Mouse (Mus musculus) T-helper 17 cell (primary cell): ENCODE measurements at regions not wholly inside any gene's neighbourhood (a gene's known extent, or its start where the extent isn't known, plus 50 kb on each side); places are given as distances from the start of the nearest gene placed in this dataset.

Experiments used
- in situ Hi-C, 2 experiments: fragments of 300-600 bp; cut with MboI, MseI; formaldehyde crosslinking; loops; 1 replicate in 1 of 2; 2 replicates in 1 of 2; pipeline ENCODE4 v1.15.1; 2025; ENCODE audit warnings: high pct_unique_total_duplicates in 2 of 2

DNA sequence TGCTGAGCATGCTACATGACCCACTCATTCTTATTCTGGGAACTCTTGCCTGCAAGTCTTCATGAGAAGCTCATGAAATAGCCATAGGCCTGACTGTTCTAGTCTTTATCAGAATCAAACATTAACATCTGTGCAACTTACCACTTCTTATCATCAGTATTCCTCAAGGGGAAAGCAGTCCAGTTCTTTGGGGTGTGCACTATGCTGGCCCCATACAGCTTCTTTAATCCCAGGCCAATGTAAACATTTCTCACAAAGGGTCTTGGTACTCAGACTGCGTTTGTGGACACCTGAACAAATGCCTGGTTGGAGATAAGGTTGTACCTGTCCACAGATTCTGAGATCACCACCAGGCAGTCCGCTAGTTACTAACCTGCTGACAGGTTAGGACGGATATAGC, 51.3 kb downstream of the 3110018I06Rik start:
- in situ Hi-C loops: loop anchor here in 1 of 2 experiments (5.0 kb wide), 1 partner anchor 32 kb away; no protein-coding TSS in a partner anchor

DNA sequence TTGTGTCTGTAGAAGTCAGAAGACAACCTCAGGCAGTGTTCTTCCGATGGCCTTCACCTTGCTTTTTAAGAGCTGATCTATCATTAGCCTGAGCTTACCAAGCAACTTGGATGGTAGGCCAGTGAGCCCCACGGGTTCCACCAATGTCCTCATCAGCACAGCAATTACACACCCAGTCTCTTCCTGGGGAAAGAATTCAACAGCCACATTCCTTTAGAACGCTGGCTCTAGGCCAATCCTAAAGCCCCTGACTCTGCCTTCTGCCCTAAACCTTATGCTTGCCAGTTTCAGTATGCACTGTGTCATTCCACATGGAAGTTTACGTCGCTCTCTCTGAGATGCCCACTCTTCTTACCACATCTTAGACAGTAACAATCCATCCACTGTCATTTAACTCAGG, 52.8 kb downstream of the 3110018I06Rik start:
- in situ Hi-C loops: loop anchor here in 1 of 2 experiments (5.0 kb wide), 1 partner anchor 34 kb away; no protein-coding TSS in a partner anchor

DNA sequence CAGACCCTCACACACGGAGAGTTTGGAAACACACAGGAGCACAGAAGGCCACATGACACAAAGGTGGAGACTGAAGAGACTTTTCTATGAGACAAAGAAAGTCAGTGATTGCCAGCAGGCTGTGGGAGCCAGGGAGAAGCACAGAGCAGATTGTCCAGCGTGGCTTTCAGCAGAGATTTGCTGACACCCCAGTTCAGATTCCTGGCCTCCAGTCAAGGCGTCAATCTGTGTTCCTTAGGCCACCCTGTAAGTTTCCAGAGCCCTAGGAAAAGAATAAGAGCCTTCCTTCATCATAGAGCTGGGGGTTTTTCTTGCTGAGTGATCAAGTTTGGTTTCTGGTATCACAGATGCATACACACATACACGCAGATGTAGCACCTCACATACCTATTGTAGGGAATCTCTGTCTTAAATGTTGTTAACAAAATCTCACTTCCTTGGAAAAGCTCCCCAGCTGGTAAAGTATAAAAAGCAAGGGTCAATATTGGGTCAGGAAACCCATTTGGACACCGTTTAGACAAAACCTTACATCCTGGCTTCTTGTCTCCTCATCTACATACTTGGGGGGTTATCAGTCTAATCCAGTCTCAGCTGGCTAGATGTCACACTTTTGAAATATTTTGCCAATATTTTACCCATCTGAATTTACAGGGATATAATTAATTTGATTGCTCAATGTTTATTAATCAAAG, 58.9 kb downstream of the 3110018I06Rik start:
- in situ Hi-C loops: no loop called here

DNA sequence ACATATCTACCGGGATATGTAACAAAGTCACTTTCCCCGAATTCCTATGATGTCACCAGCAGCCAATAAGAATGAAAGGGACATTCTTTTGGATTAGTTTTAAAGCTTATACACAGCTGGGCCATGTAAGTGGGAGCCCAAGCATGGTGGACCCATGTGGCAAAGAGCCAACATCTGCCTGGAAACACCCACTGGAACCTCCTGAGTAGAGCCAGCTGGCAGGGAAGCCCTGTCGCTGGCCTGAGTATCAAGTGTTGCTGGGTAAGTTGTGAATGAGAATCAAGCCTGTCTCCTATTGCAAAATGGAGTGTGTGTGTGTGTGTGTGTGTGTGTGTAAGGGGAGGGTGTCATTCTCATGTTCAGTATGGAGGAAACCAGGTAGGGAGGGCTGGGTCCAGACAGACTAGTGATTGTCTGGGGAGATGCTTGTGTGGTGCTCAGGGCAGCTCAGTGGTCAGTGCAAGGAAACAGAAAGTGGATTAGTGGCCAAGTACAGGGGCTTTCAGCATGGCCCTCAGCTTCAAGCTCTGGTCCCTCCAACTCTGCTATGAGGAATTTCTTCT, 59.5 kb downstream of the 3110018I06Rik start:
- in situ Hi-C loops: no loop called here

DNA sequence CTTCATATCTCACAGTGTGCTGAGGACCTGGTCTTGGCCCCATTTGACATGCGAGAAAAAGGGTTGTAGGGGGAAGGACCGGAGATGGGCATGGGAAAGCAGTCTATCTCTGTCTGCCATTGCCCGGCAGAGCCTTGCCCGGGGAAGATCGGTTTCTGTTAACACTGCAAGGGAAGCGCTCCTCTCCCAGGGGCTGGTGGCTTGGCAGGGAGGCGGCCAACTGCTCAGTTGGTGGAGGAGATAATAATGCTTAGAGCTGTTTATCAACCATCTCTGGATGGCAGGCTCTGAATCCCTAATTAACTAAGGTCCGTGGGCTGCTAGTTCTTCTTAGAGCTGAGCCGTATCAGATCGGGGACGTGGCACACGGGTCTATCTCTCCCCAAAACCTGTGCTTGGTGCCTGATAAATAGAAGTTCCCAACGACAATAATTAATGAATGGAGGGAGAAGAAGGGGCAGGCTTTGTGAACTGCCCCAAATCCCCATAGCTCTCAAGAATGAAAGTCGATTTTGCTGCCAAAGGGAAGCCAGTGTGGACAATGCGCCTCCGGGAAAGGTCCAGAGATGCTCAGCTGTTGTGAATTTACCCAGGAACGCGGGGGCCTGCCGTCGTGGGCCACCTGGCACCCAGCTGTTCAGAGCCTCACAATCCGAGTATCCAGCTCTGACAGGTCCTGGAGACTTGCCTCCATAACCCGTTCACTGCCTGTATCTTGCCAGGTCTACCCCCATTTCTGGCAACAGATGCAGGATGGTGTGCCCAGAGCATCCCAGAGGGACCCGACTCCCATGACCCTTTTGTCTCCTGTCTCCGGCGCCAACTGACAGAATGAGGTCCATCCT, 61.2 kb downstream of the 3110018I06Rik start:
- in situ Hi-C loops: no loop called here

DNA sequence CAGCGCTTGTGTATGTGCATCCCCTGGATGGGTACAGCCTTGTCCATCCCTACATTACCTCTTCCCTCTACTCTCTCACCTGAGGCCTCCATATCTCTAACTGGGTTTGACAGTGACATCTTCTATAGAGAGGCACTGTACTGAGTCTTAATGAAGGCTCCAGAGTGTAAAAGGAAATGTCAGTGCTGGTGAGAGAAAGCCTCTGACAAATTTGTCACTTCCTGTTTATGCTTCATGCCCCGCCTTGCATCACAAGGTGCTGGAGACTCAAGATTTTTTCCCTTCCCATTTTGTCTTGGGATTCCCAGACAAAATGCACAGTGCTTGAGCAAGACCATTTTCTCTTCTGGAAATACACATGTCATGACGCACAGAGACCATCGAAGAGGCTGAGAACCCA, 70.8 kb downstream of the 3110018I06Rik start:
- in situ Hi-C loops: no loop called here

DNA sequence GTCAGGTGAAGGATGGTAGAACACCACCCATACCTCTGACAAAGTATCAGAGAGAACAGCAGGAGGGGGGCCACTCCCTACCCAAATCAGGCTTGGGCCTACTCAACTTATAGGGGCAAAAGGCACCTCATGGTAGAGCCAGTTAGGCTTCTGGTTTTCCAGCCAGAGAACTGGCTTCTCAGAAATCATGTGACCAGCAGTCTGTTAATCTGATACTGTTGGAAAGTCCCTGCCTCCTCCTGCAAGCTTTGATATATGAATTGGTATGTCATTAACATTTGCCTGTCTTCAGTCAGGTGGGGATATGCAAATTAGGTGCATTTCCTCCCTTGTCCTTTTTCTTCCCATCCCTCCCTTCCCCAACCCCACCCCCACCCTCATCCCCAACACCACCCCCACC, 71.7 kb downstream of the 3110018I06Rik start:
- in situ Hi-C loops: no loop called here

DNA sequence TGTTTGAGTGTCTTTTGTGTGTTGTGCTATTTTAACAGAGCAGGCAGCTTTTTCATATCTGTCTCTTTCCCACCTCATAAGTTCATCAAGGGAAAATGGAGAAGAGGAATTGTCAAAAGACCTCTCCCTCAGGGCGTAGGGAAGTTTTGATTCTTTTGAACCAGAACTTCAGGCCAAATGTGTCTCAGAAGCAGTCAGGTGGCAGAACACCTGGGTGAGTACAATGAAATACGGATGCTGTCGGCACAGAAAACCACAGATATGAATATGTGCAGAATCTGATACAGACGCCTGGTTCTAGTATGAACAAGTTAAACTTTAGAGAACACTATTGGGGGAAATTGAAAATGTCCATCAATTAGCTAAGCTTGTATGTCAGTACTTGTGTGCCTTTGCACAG, 84.2 kb downstream of the 3110018I06Rik start:
- in situ Hi-C loops: no loop called here

DNA sequence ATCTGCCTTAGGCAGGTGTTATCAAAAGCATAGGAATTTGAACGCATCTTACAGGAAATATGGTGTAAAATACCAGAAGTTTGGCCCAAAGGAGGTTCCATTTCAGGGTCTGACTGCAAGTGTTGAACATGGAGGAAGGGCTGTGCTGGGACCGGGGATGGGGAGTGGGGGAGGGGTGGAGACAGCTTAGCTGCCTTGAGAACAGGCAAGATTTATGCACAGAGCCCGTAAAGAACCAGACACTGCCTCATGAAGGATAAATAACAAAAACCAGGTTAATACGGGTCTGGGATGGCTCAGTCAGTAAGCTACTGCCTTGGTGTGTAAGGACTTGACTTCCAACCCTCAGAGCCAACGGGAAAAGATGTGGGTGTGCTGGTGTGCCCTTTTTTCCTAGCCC, 91.1 kb downstream of the 3110018I06Rik start:
- in situ Hi-C loops: no loop called here

DNA sequence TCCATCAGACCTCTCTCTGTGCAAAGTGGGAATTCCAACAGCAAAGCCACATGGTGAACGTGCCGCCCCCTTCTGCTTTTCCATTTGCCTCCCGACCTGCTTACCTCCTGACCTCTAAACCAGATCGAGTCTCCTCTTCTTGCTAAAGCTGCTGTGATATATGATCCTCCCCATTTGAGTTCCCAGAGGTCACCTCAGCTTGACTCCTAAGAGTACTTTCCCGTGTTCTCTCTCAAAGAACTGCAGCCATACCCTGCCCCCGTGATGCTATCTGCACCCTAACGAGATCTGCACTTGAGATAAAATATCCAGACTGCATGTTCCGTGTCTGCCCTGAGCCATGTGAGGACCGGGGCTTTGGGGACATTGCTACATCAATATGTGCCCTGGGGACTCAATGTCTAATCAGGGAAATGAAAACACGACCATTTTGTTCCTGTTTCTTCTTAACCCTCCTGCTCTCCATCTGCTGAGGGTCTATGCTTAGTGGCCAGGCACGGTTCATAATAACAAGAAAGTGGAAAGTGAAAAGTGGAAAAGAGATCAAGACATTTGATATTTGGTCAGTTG, 94.8 kb downstream of the 3110018I06Rik start:
- in situ Hi-C loops: no loop called here

DNA sequence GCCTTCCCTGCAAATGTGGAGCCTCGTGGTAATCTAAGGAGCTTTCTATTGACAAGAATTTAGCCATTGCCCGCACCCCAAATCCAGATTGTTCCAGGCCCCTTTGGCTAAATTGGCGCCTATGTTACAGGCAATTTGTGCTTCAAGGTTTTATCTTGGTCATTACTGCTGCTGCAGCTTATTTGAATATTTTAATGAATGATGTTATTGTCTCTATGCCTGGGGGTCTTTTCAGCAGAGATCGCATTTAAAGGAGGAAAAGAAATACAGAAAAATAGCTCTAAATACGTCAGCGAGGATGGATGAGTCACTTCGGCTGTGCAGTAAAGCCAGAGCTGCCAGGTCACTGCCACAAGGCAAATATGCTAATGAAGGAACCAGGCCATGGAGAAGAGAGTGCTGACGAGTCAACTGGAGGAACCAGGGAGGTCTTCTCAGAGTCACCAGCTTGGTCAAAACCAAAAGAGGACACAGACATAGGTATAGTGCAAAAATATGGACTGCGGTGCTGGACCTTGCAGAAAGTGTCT, 97.3 kb downstream of the 3110018I06Rik start:
- in situ Hi-C loops: loop anchor here in 1 of 2 experiments (5.0 kb wide), 1 partner anchor 87 kb away; no protein-coding TSS in a partner anchor

DNA sequence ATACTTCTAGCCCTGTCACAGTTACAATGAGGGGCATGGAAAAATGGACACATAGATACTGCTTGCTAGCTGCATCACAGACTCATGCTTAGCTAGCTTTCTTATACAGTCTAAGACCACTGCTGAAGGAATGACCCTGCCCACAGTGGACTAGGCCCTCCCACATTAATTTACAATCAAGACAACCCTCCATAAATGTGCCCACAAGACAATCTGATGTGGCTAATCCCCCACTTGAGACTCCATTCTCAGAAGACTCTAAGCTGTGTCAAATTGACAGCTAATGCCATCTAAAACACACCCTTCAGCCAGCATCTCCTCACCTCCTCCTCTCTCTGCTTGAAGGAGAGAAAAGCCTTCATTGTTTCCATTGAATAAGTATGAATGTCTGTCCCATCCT, 107.8 kb downstream of the 3110018I06Rik start:
- in situ Hi-C loops: loop anchor here in 1 of 2 experiments (10.0 kb wide), 1 partner anchor 1859 kb away; the partner anchor contains the start of gene Dlk1

DNA sequence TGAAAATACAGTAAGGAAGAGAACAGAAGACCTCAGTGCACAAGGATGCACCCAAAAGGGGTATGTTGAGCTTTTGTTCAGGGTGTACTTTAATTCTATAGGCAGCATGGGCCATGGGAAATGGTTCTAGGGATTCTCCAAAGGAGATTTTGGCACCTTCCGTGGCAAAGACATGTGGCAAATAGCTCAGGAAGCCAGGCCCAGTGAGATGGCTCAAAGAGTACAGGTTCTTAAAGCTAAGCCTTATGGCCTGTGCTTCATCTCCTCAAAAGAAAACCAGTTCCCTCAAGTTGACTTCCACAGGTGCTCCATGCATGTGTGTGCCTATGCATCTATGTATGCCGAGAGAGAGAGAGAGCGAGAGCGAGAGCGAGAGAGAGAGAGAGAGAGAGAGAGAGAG, 112.1 kb downstream of the 3110018I06Rik start:
- in situ Hi-C loops: loop anchor here in 1 of 2 experiments (10.0 kb wide), 1 partner anchor 524 kb away; no protein-coding TSS in a partner anchor

DNA sequence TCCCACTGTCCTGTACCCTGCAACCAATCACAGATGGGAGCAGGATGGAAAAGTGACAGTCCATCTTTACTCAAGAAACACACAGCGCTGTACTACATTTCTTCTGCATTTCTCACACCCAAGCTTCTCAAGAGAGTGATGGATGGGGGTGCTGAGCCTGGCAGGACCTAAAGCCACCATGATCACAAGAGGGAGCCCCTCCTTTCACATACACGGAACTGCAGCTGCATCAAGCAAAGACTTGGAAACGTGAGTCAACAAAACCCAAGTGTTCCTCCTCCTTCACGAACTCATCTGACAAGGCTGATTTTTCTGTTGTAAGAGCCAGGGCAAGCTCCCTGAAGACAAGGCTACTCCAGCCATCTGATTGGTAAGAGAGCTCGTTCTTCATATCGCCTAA, 120.5 kb downstream of the 3110018I06Rik start:
- in situ Hi-C loops: loop anchor here in 1 of 2 experiments (10.0 kb wide), 1 partner anchor 516 kb away; no protein-coding TSS in a partner anchor

DNA sequence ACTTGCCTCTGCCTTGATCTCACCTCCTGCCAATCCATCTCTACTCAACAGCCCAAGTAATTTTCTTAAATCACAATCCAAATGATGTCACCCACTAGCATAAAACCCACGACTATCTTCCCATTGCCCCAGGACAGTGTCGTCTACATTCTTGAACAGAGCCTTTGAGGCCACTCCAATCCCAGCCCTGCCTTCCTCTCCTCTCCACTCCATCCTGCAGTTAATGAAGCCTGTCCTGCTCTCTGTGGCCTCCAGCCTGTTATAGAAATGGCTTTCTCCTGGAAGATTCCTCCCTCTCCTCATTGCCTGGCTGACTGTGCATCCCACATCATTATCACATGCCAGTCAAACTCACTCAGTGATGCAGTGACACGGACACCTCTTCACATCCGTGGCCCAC, 121.6 kb downstream of the 3110018I06Rik start:
- in situ Hi-C loops: loop anchor here in 1 of 2 experiments (5.0 to 10.0 kb wide), 2 partner anchors 98 to 515 kb away; no protein-coding TSS in a partner anchor

DNA sequence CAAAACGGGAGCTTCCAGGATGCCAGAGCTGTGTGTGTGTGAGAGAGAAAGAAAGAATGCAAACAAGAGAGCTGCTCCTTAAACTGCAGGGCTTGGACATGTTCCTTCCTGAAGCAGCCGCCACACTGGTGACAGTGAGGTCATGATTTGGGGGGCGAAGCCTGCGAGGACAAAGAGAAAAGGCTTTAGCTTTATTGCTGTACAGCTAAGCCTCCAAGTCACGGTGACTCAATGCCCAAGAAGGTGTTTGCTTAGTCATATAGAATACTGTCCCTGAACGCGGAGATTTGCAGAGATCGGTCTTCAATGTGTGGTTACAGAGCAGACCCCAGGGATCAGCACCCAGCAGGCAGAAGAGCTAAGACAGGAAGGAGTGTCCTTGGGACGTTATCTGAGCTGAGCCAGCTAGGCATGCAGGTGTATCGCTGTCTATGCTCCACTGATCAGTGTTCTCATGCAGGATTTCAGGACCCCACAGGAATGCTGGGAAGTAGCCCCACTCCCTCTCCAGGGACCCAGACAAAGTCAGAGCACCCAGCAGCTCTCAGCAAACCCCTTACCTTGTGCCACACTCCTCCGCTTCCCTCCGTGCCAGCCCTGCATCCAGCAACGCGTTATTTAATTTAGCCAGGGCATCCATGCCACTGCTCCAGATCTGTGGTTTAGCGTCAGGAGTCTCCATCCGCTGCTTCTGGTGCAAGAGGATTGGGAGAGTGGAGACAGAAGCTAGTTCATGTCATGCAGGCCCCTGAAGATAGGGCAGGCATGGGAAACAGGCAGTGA, 129.0 kb downstream of the 3110018I06Rik start:
- in situ Hi-C loops: no loop called here

DNA sequence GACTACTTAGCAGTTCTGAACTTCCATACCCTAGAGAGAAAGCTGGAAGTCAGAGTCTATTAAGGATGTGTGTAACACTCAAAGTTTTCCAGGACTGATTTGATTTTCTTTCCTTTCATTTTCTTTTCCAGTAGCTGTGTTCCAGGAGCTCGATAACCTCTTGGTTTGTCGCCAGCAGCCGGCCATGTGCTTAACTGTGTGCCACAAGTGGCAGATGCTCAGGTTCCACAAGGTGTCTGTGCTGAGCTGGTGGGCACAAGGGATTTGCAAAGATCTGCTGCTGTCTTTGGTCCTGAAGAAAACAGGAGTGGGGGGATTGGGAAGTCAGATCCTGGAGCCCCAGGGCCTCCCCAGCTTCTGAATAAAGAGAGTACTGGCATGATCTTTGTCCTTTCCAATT, 136.0 kb downstream of the 3110018I06Rik start:
- in situ Hi-C loops: no loop called here

DNA sequence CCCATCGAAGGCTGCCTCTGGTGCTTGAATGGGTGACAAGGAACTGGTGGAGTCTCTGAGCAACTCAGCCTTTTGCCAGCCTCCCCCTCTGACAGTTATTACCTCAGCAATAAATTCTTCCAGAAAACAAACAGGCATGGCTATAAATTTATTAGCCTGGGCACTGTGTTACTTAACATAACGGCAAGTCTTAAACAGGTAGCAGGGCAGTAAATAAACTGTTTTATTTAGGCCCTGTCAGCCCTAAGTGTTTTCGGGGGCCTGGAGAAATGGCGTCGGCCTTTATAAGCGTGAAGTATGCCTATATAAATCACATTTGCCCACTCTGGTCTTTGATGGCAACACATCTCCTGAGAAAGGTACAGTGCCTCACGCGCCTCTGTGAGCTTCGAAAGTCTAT, 159.6 kb downstream of the 3110018I06Rik start:
- in situ Hi-C loops: loop anchor here (10.0 kb wide), 2 partner anchors 137 to 523 kb away; no protein-coding TSS in a partner anchor

DNA sequence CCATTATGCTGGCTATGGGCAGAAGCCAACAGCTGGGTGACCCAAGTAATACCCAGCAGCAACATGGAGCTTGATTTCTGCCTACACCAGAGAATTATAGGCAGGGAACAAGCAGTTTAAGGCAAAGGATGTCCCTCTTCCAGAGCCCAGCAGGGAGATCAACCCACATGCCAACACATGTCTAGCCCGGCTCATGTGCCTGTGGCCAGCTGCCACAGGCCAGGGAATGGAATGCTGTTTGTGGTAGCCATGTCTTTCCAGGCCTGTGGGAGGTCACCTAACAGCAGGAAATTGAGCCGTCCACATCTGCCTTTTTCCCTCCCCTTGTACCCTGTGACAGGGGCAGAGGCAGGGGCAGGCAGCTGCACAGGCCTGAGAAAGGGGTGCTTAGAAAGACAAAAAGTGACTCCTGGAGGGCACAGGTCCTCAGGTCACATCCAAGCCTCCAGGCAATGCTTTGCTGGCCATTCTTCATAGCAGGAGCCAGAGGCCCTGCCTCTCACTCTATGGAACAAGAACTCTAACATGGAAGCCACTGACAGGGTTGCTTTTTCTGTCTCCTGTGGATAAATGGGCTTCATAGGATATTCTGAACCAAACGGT, 163.8 kb downstream of the 3110018I06Rik start:
- in situ Hi-C loops: loop anchor here in 1 of 2 experiments (5.0 kb wide), 1 partner anchor 355 kb away; no protein-coding TSS in a partner anchor

DNA sequence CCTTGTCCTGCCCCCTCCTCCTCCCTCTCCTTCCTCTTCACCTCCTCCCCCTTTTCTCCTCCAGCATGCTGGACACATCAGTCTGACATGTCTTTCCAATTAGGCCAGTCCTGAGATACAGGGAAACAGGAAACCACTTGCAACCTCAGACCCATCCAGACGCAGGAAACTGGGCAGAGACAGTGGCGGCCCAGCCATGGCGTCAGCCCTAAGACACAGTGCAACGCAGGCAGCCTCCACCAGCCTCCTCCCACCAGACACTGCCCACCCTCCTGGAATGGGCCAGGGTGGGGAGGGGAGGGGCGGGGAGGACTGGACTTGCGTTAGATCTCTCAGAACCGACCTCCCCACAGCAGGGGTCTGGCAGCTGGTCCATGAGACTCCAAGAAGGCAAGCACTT, 164.7 kb downstream of the 3110018I06Rik start:
- in situ Hi-C loops: loop anchor here in 1 of 2 experiments (5.0 kb wide), 1 partner anchor 354 kb away; no protein-coding TSS in a partner anchor
